Mouse (Mus musculus): Measurements from ENCODE around the gene Tulp1. TPM values are rescaled to one million over a fixed set of nuclear protein-coding genes. Genes with fewer than 3 reads are reported as not detected.
A peak's percentile ranks its signal among the peaks of the same experiment; 100 is the strongest.

Gene Tulp1
- polyA plus RNA-seq, 2 experiments: 5.0 to 6.4 TPM

DNA sequence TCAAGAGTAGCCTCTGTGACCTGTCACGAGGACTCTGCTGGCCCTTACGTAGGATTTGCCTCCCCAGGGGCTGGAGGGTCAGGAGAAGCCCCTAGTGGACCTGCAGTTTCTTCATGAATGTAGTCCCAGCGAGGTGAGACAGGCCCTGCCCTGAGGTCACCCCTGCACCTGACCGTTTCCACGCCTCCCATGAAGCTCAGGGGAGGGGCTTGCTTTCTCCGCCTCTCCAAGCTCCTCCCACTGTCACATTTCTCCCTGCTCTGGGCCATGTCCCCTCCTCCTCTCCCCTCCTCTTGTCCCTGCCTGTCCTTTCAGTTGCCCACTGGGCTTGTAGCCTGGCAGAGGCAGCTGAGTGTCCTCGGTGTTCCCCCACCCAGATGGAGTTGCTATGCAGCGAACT lies 47.9 kb downstream of the Tulp1 start:
- ATAC-seq (ENCODE audit: low FRiP score, low read depth) (no peak), DNase-seq (ENCODE audit: low spot score) (no peak)
- no peaks in the 10 kb centered on the region for H3K27me3 ChIP-seq (ENCODE audit: control insufficient read depth, insufficient read depth, low read length)
- no peak overlapping the region for H3K9ac ChIP-seq (ENCODE audit: low read depth, low read length, severe bottlenecking)
- no peak overlapping the region for H3K4me2 ChIP-seq (replicated peaks; ENCODE audit: low read depth, low read length, severe bottlenecking)
- H3K4me1 ChIP-seq (ENCODE audit: control insufficient read depth, insufficient read depth, low read length): peaks cover 11% of the 10 kb centered on the region; the same call in 1 of the 2 replicates
- H3K27ac ChIP-seq (replicated peaks; ENCODE audit: low read depth, low read length): no peak overlapping the region
- H3K36me3 ChIP-seq (ENCODE audit: control insufficient read depth, insufficient read depth, low read length): peaks cover 58% of the 10 kb centered on the region
- WGBS: 58% methylated on average over 8 of the region's 8 CpGs
- no peak for TF ChIP-seq POLR2A (IDR thresholded peaks at IDR 0.05; ENCODE audit: borderline replicate concordance, extremely low read depth, insufficient read depth, insufficient read length)
- no peak overlapping the region for H3K4me3 ChIP-seq (replicated peaks; ENCODE audit: low read length)
- H3K9me3 ChIP-seq (ENCODE audit: control insufficient read depth, low read length): no peaks in the 10 kb centered on the region

DNA sequence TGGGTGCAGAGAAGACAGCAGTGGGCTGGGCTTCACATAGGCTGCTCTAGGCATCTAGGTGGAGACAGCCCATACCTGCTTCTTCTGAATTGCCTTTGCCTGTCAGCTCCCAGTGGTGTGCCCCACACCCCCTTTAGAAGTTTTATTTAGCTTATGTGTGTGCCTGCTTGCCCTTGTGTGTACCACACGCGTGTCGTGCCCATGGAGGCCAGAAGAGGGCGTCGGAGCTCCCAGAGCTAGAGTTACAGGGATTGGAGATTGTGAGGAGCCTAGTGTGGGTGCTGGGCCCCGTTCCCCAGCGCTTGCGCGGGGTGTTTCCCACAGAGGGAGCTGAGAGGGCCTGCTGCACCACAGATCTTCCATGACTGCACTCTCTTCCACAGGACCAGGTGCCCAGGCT lies 48.5 kb downstream of the Tulp1 start:
- Histone ChIP-seq H3K4me3 (replicated peaks; ENCODE audit: low read length) (no peak overlapping the region), H3K4me2 (replicated peaks; ENCODE audit: low read depth, low read length, severe bottlenecking) (no peak overlapping the region), H3K27ac (replicated peaks; ENCODE audit: low read depth, low read length) (no peak overlapping the region), H3K27me3 (ENCODE audit: control insufficient read depth, insufficient read depth, low read length) (no peaks in the 10 kb centered on the region), H3K4me1 (ENCODE audit: control insufficient read depth, insufficient read depth, low read length) (peaks cover 11% of the 10 kb centered on the region; the same call in 1 of the 2 replicates), H3K9me3 (ENCODE audit: control insufficient read depth, low read length) (no peaks in the 10 kb centered on the region), H3K9ac (ENCODE audit: low read depth, low read length, severe bottlenecking) (0 out of 2 replicates have a peak overlapping the region, but pooled peaks have one; percentile 8), H3K36me3 (ENCODE audit: control insufficient read depth, insufficient read depth, low read length) (peaks cover 53% of the 10 kb centered on the region)
- WGBS: 87% methylated on average over 9 of the region's 9 CpGs
- no peak for TF ChIP-seq POLR2A (IDR thresholded peaks at IDR 0.05; ENCODE audit: borderline replicate concordance, extremely low read depth, insufficient read depth, insufficient read length)
- DNase-seq (ENCODE audit: low spot score) (no peak), ATAC-seq (ENCODE audit: low FRiP score, low read depth) (no peak)

DNA sequence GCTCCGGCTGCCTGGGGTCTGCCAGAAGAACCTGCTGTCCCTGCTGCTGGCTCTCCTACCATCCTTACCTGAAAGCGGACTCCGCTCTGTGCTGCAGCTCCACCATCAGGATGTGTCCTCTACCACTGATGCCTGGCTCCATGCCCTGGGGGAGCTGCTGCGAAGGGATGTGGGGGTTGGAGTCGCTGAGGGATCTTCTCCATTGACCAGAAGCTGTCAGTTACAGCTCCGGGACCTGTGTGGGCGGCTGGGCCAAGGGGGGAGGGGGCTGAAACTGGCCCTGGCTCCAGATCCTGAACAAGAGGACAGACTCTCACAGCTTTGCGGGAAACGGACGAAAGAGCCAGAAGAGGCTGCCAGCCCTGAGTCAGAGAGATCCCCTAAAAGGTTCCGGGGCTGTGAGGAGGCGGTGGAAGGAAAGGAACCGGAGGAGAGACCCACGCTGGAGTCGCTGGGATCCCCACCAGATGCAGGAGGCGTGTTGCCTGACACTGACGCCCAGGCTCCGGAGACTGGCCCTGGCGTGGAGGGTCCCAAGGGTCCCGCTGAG lies 49.3 kb downstream of the Tulp1 start:
- Histone ChIP-seq H3K36me3 (ENCODE audit: control insufficient read depth, insufficient read depth, low read length) (peaks cover 49% of the 10 kb centered on the region), H3K4me1 (ENCODE audit: control insufficient read depth, insufficient read depth, low read length) (peaks cover 11% of the 10 kb centered on the region; the same call in 1 of the 2 replicates), H3K4me2 (replicated peaks; ENCODE audit: low read depth, low read length, severe bottlenecking) (no peak overlapping the region), H3K9ac (ENCODE audit: low read depth, low read length, severe bottlenecking) (0 out of 2 replicates have a peak overlapping the region, but pooled peaks have one; percentile 8), H3K27me3 (ENCODE audit: control insufficient read depth, insufficient read depth, low read length) (no peaks in the 10 kb centered on the region), H3K9me3 (ENCODE audit: control insufficient read depth, low read length) (no peaks in the 10 kb centered on the region), H3K4me3 (replicated peaks; ENCODE audit: low read length) (no peak overlapping the region), H3K27ac (replicated peaks; ENCODE audit: low read depth, low read length) (no peak overlapping the region)
- no peak for DNase-seq (ENCODE audit: low spot score)
- ATAC-seq (ENCODE audit: low FRiP score, low read depth): no peak
- no peak for TF ChIP-seq POLR2A (IDR thresholded peaks at IDR 0.05; ENCODE audit: borderline replicate concordance, extremely low read depth, insufficient read depth, insufficient read length)
- 88% methylated on average over 20 of the region's 20 CpGs for WGBS

DNA sequence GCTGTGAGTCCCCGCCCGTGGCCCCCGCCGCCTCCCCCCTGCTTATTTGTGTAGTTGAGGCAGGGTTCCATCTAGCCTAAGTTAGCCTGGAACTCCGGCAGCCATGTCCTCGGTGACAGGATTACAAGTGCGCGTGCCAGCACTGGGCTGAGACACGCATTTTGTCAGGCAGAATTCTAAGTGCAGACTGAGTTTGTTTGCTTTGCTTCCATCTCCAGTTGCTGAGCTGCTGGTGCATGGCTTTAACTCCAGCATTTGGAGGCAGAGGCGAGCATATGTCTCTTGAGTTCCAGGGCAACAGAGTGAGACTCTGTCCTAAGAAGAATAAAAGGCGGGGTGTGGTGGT lies 51.2 kb downstream of the Tulp1 start:
- H3K36me3 ChIP-seq (ENCODE audit: control insufficient read depth, insufficient read depth, low read length): peaks cover 32% of the 10 kb centered on the region
- H3K9ac ChIP-seq (ENCODE audit: low read depth, low read length, severe bottlenecking): peak overlapping the region; percentile 80
- peak overlapping the region; percentile 81 for H3K27ac ChIP-seq (replicated peaks; ENCODE audit: low read depth, low read length)
- no peaks in the 10 kb centered on the region for H3K9me3 ChIP-seq (ENCODE audit: control insufficient read depth, low read length)
- WGBS: 3% methylated on average over 10 of the region's 11 CpGs
- no peak for TF ChIP-seq POLR2A (IDR thresholded peaks at IDR 0.05; ENCODE audit: borderline replicate concordance, extremely low read depth, insufficient read depth, insufficient read length)
- ATAC-seq (ENCODE audit: low FRiP score, low read depth) (peak; percentile 7; the same call in 1 of the 2 replicates), DNase-seq (ENCODE audit: low spot score) (no peak)
- peaks cover 11% of the 10 kb centered on the region; the same call in 1 of the 2 replicates for H3K4me1 ChIP-seq (ENCODE audit: control insufficient read depth, insufficient read depth, low read length)
- H3K4me3 ChIP-seq (replicated peaks; ENCODE audit: low read length): peak overlapping the region; percentile 74
- H3K27me3 ChIP-seq (ENCODE audit: control insufficient read depth, insufficient read depth, low read length): no peaks in the 10 kb centered on the region
- peak overlapping the region; percentile 61 for H3K4me2 ChIP-seq (replicated peaks; ENCODE audit: low read depth, low read length, severe bottlenecking)

DNA sequence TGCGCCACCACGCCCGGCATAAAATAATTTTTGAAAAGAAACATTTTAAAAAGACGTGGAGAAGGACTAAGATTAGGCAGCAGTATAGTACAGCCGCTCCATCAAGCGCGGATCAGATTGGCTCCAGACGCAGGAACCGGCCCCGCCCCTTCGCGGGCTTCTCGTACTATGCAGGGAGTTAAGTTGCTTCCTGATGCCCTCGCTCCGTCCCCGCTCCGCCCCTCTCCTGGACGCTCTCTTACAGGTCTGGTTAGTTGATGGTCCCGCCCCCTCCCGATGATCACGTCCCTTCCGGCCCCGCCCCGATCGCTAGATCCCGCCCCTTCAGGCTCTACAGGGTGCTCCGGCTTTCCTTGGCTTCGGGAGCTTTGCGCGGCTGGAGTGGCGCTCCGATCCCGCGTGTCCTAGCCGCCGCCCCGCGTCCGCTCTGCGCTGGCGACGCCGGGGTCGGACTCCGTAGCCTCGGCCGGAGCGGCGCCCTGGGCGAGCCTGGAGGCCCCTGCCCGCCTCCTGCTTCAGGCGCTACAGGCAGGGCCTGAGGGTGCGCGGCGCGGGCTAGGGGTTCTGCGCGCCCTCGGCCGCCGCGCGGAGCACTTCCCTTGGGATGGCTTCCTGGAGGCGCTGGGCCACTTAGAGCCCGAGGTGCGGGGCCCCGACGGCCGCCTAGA lies 51.7 kb downstream of the Tulp1 start, which contains the start of gene Fance:
Fance (plus strand) TSS at position 308 of the 668 bp plus-strand sequence.
- no peaks in the 10 kb centered on the region for H3K27me3 ChIP-seq (ENCODE audit: control insufficient read depth, insufficient read depth, low read length)
- under 1% methylated on average over 61 of the region's 69 CpGs for WGBS
- DNase-seq (ENCODE audit: low spot score): peak; percentile 100

More for the DNA sequence above, 51.7 kb downstream of the Tulp1 start, which contains the start of gene Fance:
- Histone ChIP-seq H3K4me1 (ENCODE audit: control insufficient read depth, insufficient read depth, low read length) (peaks cover 15% of the 10 kb centered on the region), H3K9me3 (ENCODE audit: control insufficient read depth, low read length) (no peaks in the 10 kb centered on the region), H3K9ac (ENCODE audit: low read depth, low read length, severe bottlenecking) (peak within 1 kb of the TSS; percentile 80), H3K4me3 (replicated peaks; ENCODE audit: low read length) (peak within 1 kb of the TSS; percentile 74), H3K27ac (replicated peaks; ENCODE audit: low read depth, low read length) (peak within 1 kb of the TSS; percentile 81), H3K36me3 (ENCODE audit: control insufficient read depth, insufficient read depth, low read length) (peaks cover 28% of the 10 kb centered on the region), H3K4me2 (replicated peaks; ENCODE audit: low read depth, low read length, severe bottlenecking) (peak within 1 kb of the TSS; percentile 61)
- 0 out of 2 replicates have a peak, but pooled peaks have one; percentile 35 for TF ChIP-seq POLR2A (IDR thresholded peaks at IDR 0.05; ENCODE audit: borderline replicate concordance, extremely low read depth, insufficient read depth, insufficient read length)
- ATAC-seq (ENCODE audit: low FRiP score, low read depth): peak; percentile 98

All from limb, embryonic 14.5 days (tissue).